Mouse (Mus musculus) cerebellum, adult 2 months (tissue): Measurements from ENCODE around the gene Mical3. TPM values are rescaled to one million over a fixed set of nuclear protein-coding genes. Genes with fewer than 3 reads are reported as not detected.

Experiments
- DNase-seq, 2 experiments: peaks; one replicate each; pipeline ENCODE4 v3.0.0; 2021
- H3K27ac ChIP-seq: fragments of 200-500 bp; 2 replicates; pipeline ENCODE4 v1.5.1; 2012; ENCODE audit warnings: low read length, control low read depth, inconsistent platforms; ENCODE audit not compliant: insufficient read depth
- H3K27me3 ChIP-seq: fragments of 200-500 bp; 2 replicates; pipeline ENCODE4 v1.6.1; 2012; ENCODE audit warnings: inconsistent platforms, mild to moderate bottlenecking, low read length, moderate library complexity; ENCODE audit not compliant: control insufficient read depth, insufficient read depth
- H3K4me1 ChIP-seq: fragments of 200-500 bp; 2 replicates; pipeline ENCODE4 v1.6.1; 2011; ENCODE audit warnings: low read length; ENCODE audit not compliant: control insufficient read depth, insufficient read depth
- H3K4me3 ChIP-seq: fragments of 200-500 bp; replicated peaks from 2 replicates; pipeline ENCODE3; 2011; ENCODE audit warnings: mild to moderate bottlenecking, low read depth, low read length, control low read depth; ENCODE audit not compliant: insufficient read depth
- CTCF ChIP-seq: fragments of 200-500 bp; IDR thresholded peaks from 2 replicates; pipeline ENCODE4 v1.5.1; 2011; ENCODE audit warnings: low read depth, mild to moderate bottlenecking, control low read depth, low read length, moderate library complexity, borderline replicate concordance; ENCODE audit not compliant: insufficient read depth
- POLR2A ChIP-seq: fragments of 200-500 bp; IDR thresholded peaks from 2 replicates; pipeline ENCODE4 v1.6.1; 2011; ENCODE audit warnings: low read length, control low read depth, borderline replicate concordance; ENCODE audit not compliant: insufficient read depth
- WGBS: fragments of 180-500 bp; shearing (Covaris S2); methylation state at CpG from one replicate; pipeline ENCODE4 v1.1.7; 2018; 5-methylcytosine and 5-hydroxymethylcytosine counted together
- polyA plus RNA-seq: library from polyadenylated mRNA; depleted of rRNA; stranded (reverse); fragments of >200 nt; gene quantifications from 2 replicates; pipeline ENCODE4 v1.2.3, GENCODE M21; 2012

Gene Mical3
- polyA plus RNA-seq, 1 experiment = 75.7 TPM

DNA sequence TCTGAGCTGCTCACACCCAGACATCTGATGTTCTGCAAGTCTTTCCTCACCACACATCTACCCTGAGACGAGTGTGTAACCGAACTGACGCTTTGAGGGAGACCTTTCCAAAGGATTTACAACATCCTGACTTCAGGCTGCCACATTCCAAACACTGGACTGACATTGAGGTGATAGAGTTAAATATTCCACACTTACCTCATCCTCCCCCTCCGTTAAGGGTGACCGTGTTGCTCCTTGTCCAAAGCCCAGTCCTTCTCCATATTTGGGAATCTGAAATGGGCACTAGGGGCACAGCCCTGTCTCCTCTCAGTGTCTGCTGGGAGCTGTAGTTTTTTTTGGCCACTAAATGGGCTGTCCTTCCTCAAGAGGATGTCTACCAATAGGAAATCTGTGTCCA lies 42.7 kb upstream of the Mical3 start:
- Histone ChIP-seq H3K4me3 (no peak overlapping the region), H3K4me1 (peaks cover 4% of the 10 kb centered on the region), H3K27me3 (no peaks in the 10 kb centered on the region), H3K27ac (no peak overlapping the region)
- 71% methylated on average over 5 of the region's 5 CpGs for WGBS
- TF ChIP-seq CTCF (no peak), POLR2A (no peak)
- no peak for DNase-seq

DNA sequence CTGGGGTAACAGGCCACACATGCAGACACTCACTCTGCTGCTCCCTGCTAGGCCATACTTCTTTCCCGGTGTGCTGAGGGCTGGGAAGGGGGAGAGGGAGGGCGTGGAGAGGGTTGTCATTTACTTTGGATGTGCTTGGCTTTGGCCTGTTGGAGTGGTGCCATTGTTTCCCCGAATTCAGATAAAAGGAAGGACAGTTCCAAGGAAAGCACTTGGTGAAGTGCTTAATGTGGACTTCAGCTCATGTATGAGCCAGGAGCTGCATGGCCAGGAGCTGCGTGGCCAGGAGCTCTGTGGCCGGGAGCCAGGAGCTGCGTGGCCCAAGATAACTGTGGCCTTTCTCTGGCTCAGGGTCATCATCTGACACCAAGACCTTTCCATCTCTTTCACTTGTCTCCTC lies 40.3 kb upstream of the Mical3 start:
- 40% methylated on average over 6 of the region's 6 CpGs for WGBS
- Histone ChIP-seq H3K4me1 (no peaks in the 10 kb centered on the region), H3K4me3 (no peak overlapping the region), H3K27me3 (no peaks in the 10 kb centered on the region), H3K27ac (no peak overlapping the region)
- TF ChIP-seq POLR2A (no peak), CTCF (no peak)
- no peak for DNase-seq

DNA sequence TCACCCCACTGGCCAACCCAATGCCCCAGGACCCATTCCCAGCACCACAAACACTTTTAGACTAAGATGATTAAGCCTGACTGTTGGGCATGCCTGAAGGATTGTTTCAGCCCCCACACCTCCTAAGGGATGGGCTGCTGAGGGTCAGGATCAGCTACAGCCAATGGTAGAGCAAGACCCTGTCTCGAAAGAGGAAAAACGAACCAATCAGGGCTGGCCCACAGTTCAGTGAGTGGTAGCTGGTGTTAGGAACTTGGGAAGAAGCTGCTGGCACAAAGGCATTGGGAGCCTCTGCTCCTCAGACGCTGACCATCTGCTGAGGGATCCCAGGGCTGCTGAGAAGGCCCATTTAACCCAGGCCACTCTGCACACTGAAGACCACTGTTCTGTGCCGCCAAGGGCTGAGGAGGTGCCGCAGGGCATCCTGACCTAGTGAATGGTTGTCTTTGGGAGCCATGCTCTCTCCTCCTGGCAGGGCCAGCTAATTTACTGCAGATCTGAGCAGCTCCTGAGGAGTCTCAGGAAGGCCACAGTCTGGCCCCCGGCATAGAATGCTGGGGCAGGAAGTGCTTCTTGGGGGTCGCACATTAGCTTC lies 36.7 kb upstream of the Mical3 start:
- H3K4me1 ChIP-seq = no peaks in the 10 kb centered on the region

DNA sequence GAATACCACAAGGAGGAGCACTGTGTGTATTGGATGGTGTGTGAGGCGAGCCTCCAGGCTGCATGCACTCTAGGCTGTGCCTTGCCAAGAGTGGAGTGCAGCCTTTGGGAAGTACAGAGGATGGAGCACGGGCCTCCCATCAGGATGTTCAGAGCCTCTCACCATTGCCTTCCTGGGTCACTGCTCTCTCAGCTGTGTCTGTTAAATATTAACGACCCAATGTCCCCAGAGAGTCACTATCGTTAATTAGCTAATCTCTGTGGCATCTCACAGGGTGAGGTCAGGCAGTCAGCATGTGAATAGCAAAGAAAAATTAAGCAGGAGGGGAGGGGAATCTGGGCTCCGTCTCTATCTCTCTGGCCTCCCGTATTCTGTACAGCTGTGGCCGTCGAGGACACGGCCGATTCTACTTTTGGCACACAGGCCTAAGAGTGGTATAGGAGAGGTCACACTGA lies 35.3 kb upstream of the Mical3 start:
- H3K27ac ChIP-seq = no peak overlapping the region
- no peaks in the 10 kb centered on the region for H3K4me1 ChIP-seq
- TF ChIP-seq POLR2A = no peak
- TF ChIP-seq CTCF = no peak
- no peak overlapping the region for H3K4me3 ChIP-seq
- 37% methylated on average over 10 of the region's 10 CpGs for WGBS
- DNase-seq = no peak
- H3K27me3 ChIP-seq = no peaks in the 10 kb centered on the region

More for the DNA sequence above, 36.7 kb upstream of the Mical3 start:
- H3K27ac ChIP-seq = no peak overlapping the region
- no peaks in the 10 kb centered on the region for H3K27me3 ChIP-seq
- WGBS = 60% methylated on average over 7 of the region's 7 CpGs
- H3K4me3 ChIP-seq = no peak overlapping the region
- TF ChIP-seq POLR2A = no peak
- TF ChIP-seq CTCF = no peak
- no peak for DNase-seq

DNA sequence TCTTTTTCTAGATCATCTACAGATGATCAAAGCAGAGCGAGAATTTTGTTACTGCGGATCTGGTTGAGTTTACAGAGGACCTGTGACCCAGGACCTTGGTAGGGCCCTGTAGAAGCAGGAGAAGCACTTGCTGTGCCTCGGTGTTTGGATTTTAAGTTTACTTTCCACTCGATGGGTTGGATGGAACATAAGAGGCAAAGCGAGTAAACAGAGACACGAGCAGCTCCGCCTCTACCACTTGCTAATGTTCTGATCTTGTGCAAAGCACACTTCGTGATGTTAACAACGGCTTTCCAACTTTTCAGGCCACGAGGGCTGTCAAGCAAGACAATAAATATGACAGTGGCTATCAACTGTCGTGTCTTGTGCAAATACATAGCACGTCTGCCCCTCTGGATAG lies 31.8 kb upstream of the Mical3 start:
- no peaks in the 10 kb centered on the region for H3K27me3 ChIP-seq
- TF ChIP-seq POLR2A (no peak), CTCF (no peak)
- no peaks in the 10 kb centered on the region for H3K4me1 ChIP-seq
- H3K27ac ChIP-seq = no peak overlapping the region
- 89% methylated on average over 12 of the region's 12 CpGs for WGBS
- DNase-seq = no peak
- no peak overlapping the region for H3K4me3 ChIP-seq

DNA sequence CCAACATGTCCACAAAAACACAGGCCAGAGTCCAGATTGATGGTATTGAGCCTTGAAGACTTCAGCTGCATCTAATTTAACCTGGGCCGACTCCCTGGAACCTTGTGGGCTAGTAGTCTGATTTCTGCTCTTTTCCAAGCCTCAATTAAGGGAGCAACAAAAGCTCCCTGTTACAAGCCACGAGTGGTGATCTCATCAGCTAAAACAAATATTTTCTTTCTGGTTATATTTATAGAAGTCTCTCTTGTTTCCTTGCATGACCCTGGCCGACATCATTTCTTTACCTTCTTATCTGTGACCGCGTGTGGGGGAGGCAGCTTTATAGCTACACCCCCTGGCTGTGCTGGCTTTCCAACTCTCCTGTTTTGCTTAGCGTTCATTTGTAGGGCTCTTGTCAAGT lies 29.3 kb upstream of the Mical3 start:
- H3K4me1 ChIP-seq = no peaks in the 10 kb centered on the region
- TF ChIP-seq CTCF (no peak), POLR2A (no peak)
- no peaks in the 10 kb centered on the region for H3K27me3 ChIP-seq
- WGBS = 84% methylated on average over 6 of the region's 6 CpGs
- no peak for DNase-seq
- no peak overlapping the region for H3K27ac ChIP-seq
- no peak overlapping the region for H3K4me3 ChIP-seq

DNA sequence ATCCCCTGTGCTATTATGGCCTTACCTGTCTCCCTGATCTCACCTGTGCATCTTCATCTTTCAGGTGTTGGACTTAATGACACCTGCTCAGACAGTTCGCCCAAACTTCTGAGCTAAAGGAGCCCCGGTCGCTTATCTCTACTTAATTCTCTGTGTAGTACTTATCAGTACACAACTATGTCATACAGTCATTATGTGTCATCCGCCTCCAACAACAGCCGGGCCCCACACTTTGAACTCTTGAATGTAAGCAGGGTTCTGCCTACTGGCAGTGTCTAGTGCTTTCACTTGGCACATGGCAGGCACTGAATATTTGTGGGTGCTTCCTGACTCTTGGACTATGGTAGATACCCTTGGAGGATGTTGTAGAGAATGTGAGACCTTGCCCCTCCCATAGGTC lies 28.8 kb upstream of the Mical3 start:
- Histone ChIP-seq H3K27me3 (no peaks in the 10 kb centered on the region), H3K27ac (no peak overlapping the region), H3K4me1 (no peaks in the 10 kb centered on the region), H3K4me3 (no peak overlapping the region)
- 97% methylated on average over 5 of the region's 5 CpGs for WGBS
- DNase-seq = no peak
- no peak for TF ChIP-seq POLR2A
- TF ChIP-seq CTCF = no peak

DNA sequence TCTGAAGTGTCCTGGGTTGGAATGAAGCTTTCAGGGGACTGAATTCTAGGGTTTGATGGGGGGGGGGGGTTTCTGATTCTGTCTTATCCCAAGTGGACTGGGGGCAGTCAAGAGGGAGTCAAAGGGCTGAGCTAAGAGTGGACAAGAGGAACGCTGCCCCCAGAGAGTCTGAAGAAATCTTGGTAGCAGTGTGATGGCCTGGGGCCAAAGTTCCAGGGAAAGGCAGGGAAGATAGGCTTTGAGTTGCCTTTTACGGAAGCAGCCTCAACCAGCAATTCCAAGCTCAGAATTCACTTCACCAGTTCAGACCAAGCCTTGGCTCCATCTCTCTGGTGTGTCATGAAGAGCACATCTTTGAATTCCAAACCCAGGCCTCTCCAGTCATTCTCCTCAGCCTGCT lies 25.2 kb upstream of the Mical3 start:
- no peak for TF ChIP-seq POLR2A
- no peak for TF ChIP-seq CTCF
- 77% methylated on average over 2 of the region's 2 CpGs for WGBS

More for the DNA sequence above, 25.2 kb upstream of the Mical3 start:
- no peaks in the 10 kb centered on the region for H3K4me1 ChIP-seq
- no peak for DNase-seq
- no peaks in the 10 kb centered on the region for H3K27me3 ChIP-seq
- H3K4me3 ChIP-seq = no peak overlapping the region
- H3K27ac ChIP-seq = no peak overlapping the region
